In genomic region chr1:155205822-155206660, GRCm38 (mm10) we compare ENCODE assay signal across 10 mouse cellular contexts. TPM values are rescaled to one million over a fixed set of nuclear protein-coding genes. Genes with fewer than 3 reads are reported as not detected.
A peak's percentile ranks its signal among the peaks of the same experiment; 100 is the strongest.
DNase-seq lines count a peak whose midpoint lies in the region; ATAC-seq lines count a peak whose summit lies in the region.
"Had no signal": no experiment of that assay in that cellular context is flagged by ENCODE, and none has a peak within 500 bp of the region (broad histone marks: within the 10 kb centered on the region; RNA-seq: fewer than 3 reads in every experiment).

No protein-coding gene starts in this region.

- H3K4me3 ChIP-seq in intestine, embryonic 15.5 days (replicated peaks): no peak overlapping the region

- 61% methylated on average over 19 of the region's 19 CpGs for WGBS in intestine, embryonic 15.5 days

- DNase-seq in cerebellum, postnatal 25 days: peak; percentile 55 to 58
- DNase-seq in cerebellum, adult 11 months: no peak
- peak; percentile 47 for DNase-seq in testis, postnatal 10 days (ENCODE audit: low spot score)
- DNase-seq in testis, postnatal 14 days (ENCODE audit: low spot score): no peak
- DNase-seq in gastrocnemius, adult 8-10 months (ENCODE audit: low spot score in 2 of 2): no peak
- no peak for DNase-seq in gastrocnemius, postnatal 10 days
- DNase-seq: lung, adult 18-20 months had no signal

- H3K27me3 ChIP-seq in intestine, embryonic 15.5 days (replicated peaks): no peaks in the 10 kb centered on the region
- H3K27me3 ChIP-seq: CH12.LX had no signal

- ATAC-seq in intestine, embryonic 15.5 days: no peak
- no peak for ATAC-seq in erythroid progenitor cell, adult 5-6 weeks (replicated peaks; ENCODE audit: low FRiP score, poor library complexity, severe bottlenecking)

- H3K9me3 ChIP-seq in intestine, embryonic 15.5 days: no peaks in the 10 kb centered on the region

- no peak overlapping the region for H3K9ac ChIP-seq in intestine, embryonic 15.5 days

- 0 out of 2 replicates have a peak overlapping the region, but pooled peaks have one; percentile 17 for H3K27ac ChIP-seq in intestine, embryonic 15.5 days

- no peak overlapping the region for H3K4me2 ChIP-seq in intestine, embryonic 15.5 days (replicated peaks)

- H3K4me1 ChIP-seq in intestine, embryonic 15.5 days (replicated peaks): peaks cover 24% of the 10 kb centered on the region

- H3K36me3 ChIP-seq in intestine, embryonic 15.5 days: 0 out of 2 replicates have a peak, but pooled peaks cover under 1% of the 10 kb centered on the region

RNA-seq across cellular contexts. Expression of gene BC034090, which starts 38.2 kb away (rescaled TPM):
- 1.7 and 2.2 TPM in 2 replicates for polyA plus RNA-seq in intestine, embryonic 15.5 days (2015; fragmentation: Nextera tagmentation; extraction: Ambion mirVana)
- total RNA-seq in erythroid progenitor cell, adult 5-6 weeks (2015; ENCODE audit: low replicate concordance): not detected in 2 replicates
- total RNA-seq in erythroid progenitor cell, adult 5-6 weeks (2017; ENCODE audit: low replicate concordance): not detected in 2 replicates
- 1 to 10 TPM in 2 of 4 experiments, under 1 TPM in 2; 0.32 to 1.5 (median 1.0) TPM for total RNA-seq in gastrocnemius, adult 8-10 months (2022)
- 10 to 100 TPM in 1 of 2 experiments, 1 to 10 TPM in 1; 3.8 to 10.3 TPM for total RNA-seq in gastrocnemius, postnatal 10 days (2021)

RNA-seq across cellular contexts. Expression of gene Stx6, which starts 47.5 kb away (rescaled TPM):
- polyA plus RNA-seq in intestine, embryonic 15.5 days (2015; fragmentation: Nextera tagmentation; extraction: Ambion mirVana): 52.9 and 54.2 TPM in 2 replicates
- total RNA-seq in erythroid progenitor cell, adult 5-6 weeks (2015; ENCODE audit: low replicate concordance): 5.0 and 5.4 TPM in 2 replicates
- total RNA-seq in erythroid progenitor cell, adult 5-6 weeks (2017; ENCODE audit: low replicate concordance): 1.8 and 3.3 TPM in 2 replicates
- total RNA-seq in gastrocnemius, adult 8-10 months (2022): 10 to 100 TPM; 12.1 to 14.6 (median 13.0) TPM
- 10 to 100 TPM; 26.8 to 27.4 TPM for total RNA-seq in gastrocnemius, postnatal 10 days (2021)

RNA-seq across cellular contexts. Expression of gene Mr1, which starts 59.4 kb away (rescaled TPM):
- polyA plus RNA-seq in intestine, embryonic 15.5 days (2015; fragmentation: Nextera tagmentation; extraction: Ambion mirVana): 5.4 and 5.9 TPM in 2 replicates
- 2.1 TPM in 1 of 2 replicates, not detected in the other for total RNA-seq in erythroid progenitor cell, adult 5-6 weeks (2015; ENCODE audit: low replicate concordance)
- 1.1 and 2.4 TPM in 2 replicates for total RNA-seq in erythroid progenitor cell, adult 5-6 weeks (2017; ENCODE audit: low replicate concordance)
- total RNA-seq in gastrocnemius, adult 8-10 months (2022): 10 to 100 TPM; 12.4 to 16.1 (median 13.3) TPM
- total RNA-seq in gastrocnemius, postnatal 10 days (2021): 1 to 10 TPM; 6.3 to 9.0 TPM

Comparison
In these comparisons a context has a peak if more than half of its experiments do, and no peak if none do; other contexts are left out.
1. DNase-seq: peak in cerebellum, postnatal 25 days (2 of 2) and testis, postnatal 10 days (single experiment); none in cerebellum, adult 11 months (single experiment), testis, postnatal 14 days (single experiment), gastrocnemius, adult 8-10 months (0 of 2) and gastrocnemius, postnatal 10 days (single experiment).